9 mouse cellular contexts compared by ENCODE assay signal in the genomic region with DNA sequence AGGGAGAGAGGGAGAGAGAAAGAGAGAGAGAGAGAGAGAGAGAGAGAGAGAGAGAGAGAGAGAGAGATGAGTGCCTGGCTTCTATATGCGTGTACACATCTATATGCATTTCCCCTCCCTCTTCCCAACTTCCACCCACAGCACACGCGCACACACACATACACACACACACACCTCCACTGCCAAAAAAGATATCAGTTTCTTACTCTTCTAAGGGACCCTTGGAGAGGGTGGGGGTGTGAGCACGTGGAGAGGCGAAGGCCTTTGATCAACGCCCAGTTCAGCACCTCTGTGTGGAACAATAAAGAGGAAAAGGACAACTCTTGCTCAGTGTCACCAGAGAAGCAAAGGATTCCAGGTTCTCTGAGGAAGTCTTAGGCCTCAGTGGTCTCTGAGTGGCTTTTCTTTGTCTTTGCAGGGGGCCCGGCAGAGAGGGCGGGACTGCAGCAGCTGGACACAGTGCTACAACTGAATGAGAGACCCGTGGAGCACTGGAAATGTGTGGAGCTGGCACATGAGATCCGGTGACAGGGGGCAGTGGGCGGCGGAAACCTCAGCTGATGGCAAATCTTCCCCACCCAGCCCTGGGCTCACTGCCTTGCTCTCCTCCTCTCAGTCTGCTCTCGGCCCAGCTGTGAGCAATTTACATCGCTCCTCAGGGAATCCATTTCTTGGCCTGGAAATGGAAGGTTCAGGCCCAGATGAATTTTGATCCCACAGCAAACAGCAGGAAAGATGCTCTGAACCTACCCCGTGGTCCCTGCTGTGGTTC.
A peak's percentile ranks its signal among the peaks of the same experiment; 100 is the strongest.
DNase-seq lines count a peak whose midpoint lies in the region; ATAC-seq lines count a peak whose summit lies in the region.
"Had no signal": no experiment of that assay in that cellular context is flagged by ENCODE, and none has a peak within 500 bp of the region (broad histone marks: within the 10 kb centered on the region; RNA-seq: fewer than 3 reads in every experiment).

No protein-coding gene starts in this region.

- H3K4me2 ChIP-seq in heart, embryonic 13.5 days: peak overlapping the region; percentile 61
- no peak overlapping the region for H3K4me2 ChIP-seq in midbrain, embryonic 12.5 days (replicated peaks)

- peaks cover 14% of the 10 kb centered on the region; the same call in 1 of the 2 replicates for H3K36me3 ChIP-seq in heart, embryonic 13.5 days
- H3K36me3 ChIP-seq in midbrain, embryonic 12.5 days: peaks cover 12% of the 10 kb centered on the region; the same call in 1 of the 2 replicates

- 52% methylated on average over 15 of the region's 15 CpGs for WGBS in heart, embryonic 13.5 days
- 34% methylated on average over 15 of the region's 15 CpGs for WGBS in midbrain, embryonic 12.5 days

- 0 out of 2 replicates have a peak overlapping the region, but pooled peaks have one; percentile 1 for H3K4me3 ChIP-seq in brown adipose tissue, adult 24 weeks (ENCODE audit: insufficient read depth, low read depth, low read length)
- H3K4me3 ChIP-seq in heart, embryonic 13.5 days: no peak overlapping the region
- no peak overlapping the region for H3K4me3 ChIP-seq in midbrain, embryonic 12.5 days

- H3K9me3 ChIP-seq in heart, embryonic 13.5 days: no peaks in the 10 kb centered on the region
- no peaks in the 10 kb centered on the region for H3K9me3 ChIP-seq in midbrain, embryonic 12.5 days

- peak; percentile 98 for DNase-seq in heart, adult 11 months
- no peak for DNase-seq in heart, adult 8-10 months (ENCODE audit: low spot score)
- no peak for DNase-seq in spleen, adult 12 weeks (ENCODE audit: low spot score)
- DNase-seq in thymus, postnatal 36 days: no peak
- DNase-seq in cerebellum, postnatal 36 days: no peak

- H3K9ac ChIP-seq in heart, embryonic 13.5 days: peak overlapping the region; percentile 47
- H3K9ac ChIP-seq in midbrain, embryonic 12.5 days (replicated peaks): no peak overlapping the region; the same call in 1 of the 2 replicates

- ATAC-seq in heart, embryonic 13.5 days (ENCODE audit: extremely low read depth, insufficient number of reproducible peaks, low FRiP score, low TSS enrichment): no peak
- ATAC-seq in midbrain, embryonic 12.5 days (ENCODE audit: low FRiP score, low read depth): peak; percentile 16

- peaks cover 72% of the 10 kb centered on the region for H3K27me3 ChIP-seq in heart, embryonic 13.5 days (replicated peaks)
- H3K27me3 ChIP-seq in midbrain, embryonic 12.5 days: no peaks in the 10 kb centered on the region

- peak overlapping the region; percentile 88 for H3K27ac ChIP-seq in brown adipose tissue, adult 24 weeks (replicated peaks; ENCODE audit: low read depth, low read length)
- peak overlapping the region; percentile 93 for H3K27ac ChIP-seq in heart, embryonic 13.5 days (replicated peaks)
- peak overlapping the region; percentile 77 for H3K27ac ChIP-seq in midbrain, embryonic 12.5 days (replicated peaks)
- H3K27ac ChIP-seq: macrophage had no signal

- H3K4me1 ChIP-seq in brown adipose tissue, adult 24 weeks (ENCODE audit: control insufficient read depth, insufficient read depth, insufficient read length, low read length): peaks cover 24% of the 10 kb centered on the region
- H3K4me1 ChIP-seq in heart, embryonic 13.5 days: peaks cover 66% of the 10 kb centered on the region
- peaks cover 30% of the 10 kb centered on the region for H3K4me1 ChIP-seq in midbrain, embryonic 12.5 days
